Mouse (Mus musculus) myocyte (in vitro differentiated cells): ENCODE measurements around the gene Alb.

Experiments
- CEBPB ChIP-seq: IDR thresholded peaks from 2 replicates; pipeline ENCODE4 v1.6.1; 2011; ENCODE audit warnings: mild to moderate bottlenecking, moderate library complexity; ENCODE audit not compliant: poor library complexity, insufficient read depth, severe bottlenecking
- MYOD1 ChIP-seq, 3 experiments: IDR thresholded peaks; one replicate each; pipeline ENCODE4 v1.6.1; 2011; ENCODE audit warnings: control low read depth in 2 of 3, low read depth in 2 of 3, mild to moderate bottlenecking in 2 of 3, moderate library complexity in 1 of 3; ENCODE audit not compliant: insufficient read length in 2 of 3, control insufficient read depth in 1 of 3
- MYOG ChIP-seq, 3 experiments: IDR thresholded peaks; one replicate each; pipeline ENCODE4 v1.6.1; 2011; ENCODE audit warnings: control low read depth in 2 of 3, low read depth in 2 of 3, mild to moderate bottlenecking in 2 of 3; ENCODE audit not compliant: insufficient read length in 2 of 3, control insufficient read depth in 1 of 3, insufficient read depth in 1 of 3
- POLR2A ChIP-seq: IDR thresholded peaks from one replicate; pipeline ENCODE4 v1.6.1; 2011; ENCODE audit warnings: low read depth, mild to moderate bottlenecking, control low read depth, moderate library complexity; ENCODE audit not compliant: insufficient read length
- POLR2AphosphoS2 ChIP-seq: IDR thresholded peaks from one replicate; pipeline ENCODE4 v1.6.1; 2011; ENCODE audit warnings: low read depth, control low read depth; ENCODE audit not compliant: insufficient read length
- REST ChIP-seq: IDR thresholded peaks from one replicate; pipeline ENCODE4 v1.6.1; 2011; ENCODE audit warnings: mild to moderate bottlenecking, control low read depth, moderate library complexity; ENCODE audit not compliant: insufficient read depth, insufficient read length
- TCF12 ChIP-seq: IDR thresholded peaks from one replicate; pipeline ENCODE4 v1.6.1; 2011; ENCODE audit warnings: mild to moderate bottlenecking, control low read depth; ENCODE audit not compliant: poor library complexity, insufficient read depth, severe bottlenecking

DNA sequence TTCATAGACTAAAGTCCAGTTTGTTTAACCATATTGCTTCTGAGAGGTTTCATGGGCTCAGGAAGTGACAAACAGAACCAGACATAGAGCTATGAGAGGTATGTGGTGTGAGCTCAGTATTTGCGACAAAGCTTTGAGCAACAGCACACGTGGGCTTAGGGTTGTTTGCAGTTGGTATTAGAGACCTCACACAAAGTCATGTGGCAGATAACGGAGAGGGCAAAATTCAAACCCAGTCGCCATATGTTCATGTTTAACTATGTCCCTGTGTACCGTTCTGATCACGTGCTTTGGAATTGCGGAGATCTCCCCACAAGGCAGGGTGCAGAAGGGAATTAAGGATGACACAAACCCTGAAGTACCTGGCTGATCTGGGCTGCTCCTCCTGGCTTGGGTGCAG lies 27.6 kb downstream of the Alb start:
- TF ChIP-seq REST (no peak), POLR2A (no peak), POLR2AphosphoS2 (no peak), TCF12 (no peak), MYOD1 (IDR thresholded peaks at IDR 0.05; ENCODE audit: control insufficient read depth in 1 of 3, insufficient read length in 2 of 3, low read depth in 2 of 3) (no peak), MYOG (IDR thresholded peaks at IDR 0.05; ENCODE audit: control insufficient read depth in 1 of 3, insufficient read depth in 1 of 3, insufficient read length in 2 of 3, low read depth in 2 of 3) (no peak), CEBPB (no peak)
